Mouse (Mus musculus): ENCODE results near the gene Serpina3n.

GRCm38 (mm10) chr12:104422615-104423392 is 16.3 kb downstream of the Serpina3n start:
- no peak for TF ChIP-seq TCF12 (IDR thresholded peaks at IDR 0.05; ENCODE audit: insufficient read depth, poor library complexity, severe bottlenecking)
- TF ChIP-seq POLR2A (IDR thresholded peaks at IDR 0.05; ENCODE audit: insufficient read length, low read depth): no peak
- TF ChIP-seq CEBPB (IDR thresholded peaks at IDR 0.05; ENCODE audit: insufficient read depth, poor library complexity, severe bottlenecking): no peak
- no peak for TF ChIP-seq USF1 (IDR thresholded peaks at IDR 0.05; ENCODE audit: low read depth)
- no peak for TF ChIP-seq MAX (IDR thresholded peaks at IDR 0.05; ENCODE audit: low read depth)
- TF ChIP-seq MYOG (IDR thresholded peaks at IDR 0.05; ENCODE audit: control insufficient read depth in 1 of 3, insufficient read depth in 1 of 3, insufficient read length in 2 of 3, low read depth in 2 of 3): no peak
- no peak for TF ChIP-seq POLR2AphosphoS2 (IDR thresholded peaks at IDR 0.05; ENCODE audit: insufficient read length, low read depth)
- no peak for TF ChIP-seq E2F4 (IDR thresholded peaks at IDR 0.05; ENCODE audit: insufficient read depth)

Data from myocyte (in vitro differentiated cells).